Mouse (Mus musculus): ENCODE measurements around the gene Foxk2. TPM values are rescaled to one million over a fixed set of nuclear protein-coding genes. Genes with fewer than 3 reads are reported as not detected.
"Not testable (repeated sequence)": the region's sequence is repeated elsewhere in the genome, so short reads cannot be mapped to it uniquely, and the experiment has no call there.

Gene Foxk2
- polyA plus RNA-seq, 1 experiment from 2014 or later = 13.8 TPM

- Histone ChIP-seq H3K36me3 (replicated peaks) (peaks cover 93% of the 10 kb centered on the region), H3K4me3 (replicated peaks) (no peak overlapping the region), H3K4me1 (no peaks in the 10 kb centered on the region), H3K27ac (no peak overlapping the region), H3K9me3 (no peaks in the 10 kb centered on the region), H3K4me2 (no peak overlapping the region), H3K9ac (no peak overlapping the region), H3K27me3 (no peaks in the 10 kb centered on the region)
- WGBS = 95% methylated on average over 9 of the region's 9 CpGs
- ATAC-seq (ENCODE audit: low FRiP score) = no peak
Measured at GRCm38 (mm10) chr11:121300265-121300664, 40.5 kb downstream of the Foxk2 start.

- H3K27ac ChIP-seq = no peak overlapping the region
- H3K4me1 ChIP-seq = no peaks in the 10 kb centered on the region
- no peaks in the 10 kb centered on the region for H3K27me3 ChIP-seq
- peaks cover 96% of the 10 kb centered on the region for H3K36me3 ChIP-seq (replicated peaks)
- H3K4me3 ChIP-seq (replicated peaks) = no peak overlapping the region
- H3K4me2 ChIP-seq = no peak overlapping the region
- WGBS = 94% methylated on average over 6 of the region's 6 CpGs
- no peak for ATAC-seq (ENCODE audit: low FRiP score)
- H3K9me3 ChIP-seq = peaks cover 6% of the 10 kb centered on the region; the same call in 1 of the 2 replicates
- no peak overlapping the region for H3K9ac ChIP-seq
Measured at GRCm38 (mm10) chr11:121305371-121305770, 45.6 kb downstream of the Foxk2 start.

- Histone ChIP-seq H3K36me3 (replicated peaks) (peaks cover 89% of the 10 kb centered on the region), H3K4me2 (no peak overlapping the region), H3K9ac (no peak overlapping the region), H3K9me3 (peaks cover 10% of the 10 kb centered on the region; the same call in 1 of the 2 replicates), H3K4me3 (replicated peaks) (no peak overlapping the region), H3K4me1 (no peaks in the 10 kb centered on the region), H3K27ac (no peak overlapping the region), H3K27me3 (no peaks in the 10 kb centered on the region)
- ATAC-seq (ENCODE audit: low FRiP score) = no peak
- 97% methylated on average over 8 of the region's 8 CpGs for whole genome bisulfite sequencing
Measured at GRCm38 (mm10) chr11:121306608-121307007, 46.8 kb downstream of the Foxk2 start.

GRCm38 (mm10) chr11:121307712-121308111, 47.9 kb downstream of the Foxk2 start:
- not testable (repeated sequence) for H3K27me3 ChIP-seq; H3K27ac ChIP-seq; H3K4me2 ChIP-seq; H3K4me3 ChIP-seq (replicated peaks); ATAC-seq (ENCODE audit: low FRiP score); H3K4me1 ChIP-seq; H3K9ac ChIP-seq
- H3K36me3 ChIP-seq (replicated peaks) = peaks cover 78% of the 10 kb centered on the region
- WGBS = 93% methylated on average over 6 of the region's 6 CpGs
- H3K9me3 ChIP-seq = peaks cover 10% of the 10 kb centered on the region; the same call in 1 of the 2 replicates

- WGBS = 89% methylated on average over 1 of the region's 1 CpGs
- H3K36me3 ChIP-seq (replicated peaks) = peaks cover 52% of the 10 kb centered on the region
Measured at GRCm38 (mm10) chr11:121326034-121326433, 66.2 kb downstream of the Foxk2 start.

GRCm38 (mm10) chr11:121326681-121327080, 66.9 kb downstream of the Foxk2 start:
- no peak overlapping the region for H3K4me3 ChIP-seq (replicated peaks)
- H3K4me2 ChIP-seq = no peak overlapping the region
- H3K9me3 ChIP-seq = no peaks in the 10 kb centered on the region
- H3K4me1 ChIP-seq = no peaks in the 10 kb centered on the region
- H3K36me3 ChIP-seq (replicated peaks) = peaks cover 48% of the 10 kb centered on the region
- 98% methylated on average over 5 of the region's 5 CpGs for WGBS
- H3K9ac ChIP-seq = no peak overlapping the region
- no peaks in the 10 kb centered on the region for H3K27me3 ChIP-seq
- no peak overlapping the region for H3K27ac ChIP-seq
- no peak for ATAC-seq (ENCODE audit: low FRiP score)

More at GRCm38 (mm10) chr11:121326034-121326433, 66.2 kb downstream of the Foxk2 start:
- ATAC-seq (ENCODE audit: low FRiP score) = no peak
- H3K4me3 ChIP-seq (replicated peaks) = no peak overlapping the region
- H3K4me1 ChIP-seq = no peaks in the 10 kb centered on the region
- no peaks in the 10 kb centered on the region for H3K27me3 ChIP-seq
- H3K4me2 ChIP-seq = no peak overlapping the region
- no peaks in the 10 kb centered on the region for H3K9me3 ChIP-seq
- H3K9ac ChIP-seq = no peak overlapping the region
- H3K27ac ChIP-seq = no peak overlapping the region

GRCm38 (mm10) chr11:121328206-121328605, 68.4 kb downstream of the Foxk2 start:
- H3K9me3 ChIP-seq = no peaks in the 10 kb centered on the region
- WGBS = 99% methylated on average over 9 of the region's 9 CpGs
- H3K36me3 ChIP-seq (replicated peaks) = peaks cover 60% of the 10 kb centered on the region
- H3K27me3 ChIP-seq = no peaks in the 10 kb centered on the region
- H3K4me2 ChIP-seq = no peak overlapping the region
- no peak overlapping the region for H3K9ac ChIP-seq
- H3K27ac ChIP-seq = no peak overlapping the region
- no peak for ATAC-seq (ENCODE audit: low FRiP score)
- H3K4me3 ChIP-seq (replicated peaks) = no peak overlapping the region
- H3K4me1 ChIP-seq = no peaks in the 10 kb centered on the region

GRCm38 (mm10) chr11:121328619-121329018, 68.8 kb downstream of the Foxk2 start:
- H3K27ac ChIP-seq = no peak overlapping the region
- H3K9ac ChIP-seq = no peak overlapping the region
- no peak overlapping the region for H3K4me2 ChIP-seq
- H3K4me1 ChIP-seq = no peaks in the 10 kb centered on the region
- H3K27me3 ChIP-seq = no peaks in the 10 kb centered on the region
- no peak overlapping the region for H3K4me3 ChIP-seq (replicated peaks)
- no peaks in the 10 kb centered on the region for H3K9me3 ChIP-seq
- peaks cover 62% of the 10 kb centered on the region for H3K36me3 ChIP-seq (replicated peaks)
- ATAC-seq (ENCODE audit: low FRiP score) = no peak

- no peak overlapping the region for H3K4me3 ChIP-seq (replicated peaks)
- no peaks in the 10 kb centered on the region for H3K9me3 ChIP-seq
- H3K27ac ChIP-seq = no peak overlapping the region
- no peak overlapping the region for H3K4me2 ChIP-seq
- ATAC-seq (ENCODE audit: low FRiP score) = no peak
- peaks cover 76% of the 10 kb centered on the region for H3K36me3 ChIP-seq (replicated peaks)
- no peaks in the 10 kb centered on the region for H3K27me3 ChIP-seq
- H3K4me1 ChIP-seq = no peaks in the 10 kb centered on the region
- WGBS = 90% methylated on average over 3 of the region's 3 CpGs
- no peak overlapping the region for H3K9ac ChIP-seq
Measured at GRCm38 (mm10) chr11:121331641-121332040, 71.9 kb downstream of the Foxk2 start.

GRCm38 (mm10) chr11:121339647-121340046, 79.9 kb downstream of the Foxk2 start:
- Histone ChIP-seq H3K27me3 (no peaks in the 10 kb centered on the region), H3K4me3 (replicated peaks) (no peak overlapping the region), H3K4me2 (no peak overlapping the region), H3K4me1 (no peaks in the 10 kb centered on the region), H3K27ac (no peak overlapping the region), H3K9ac (no peak overlapping the region), H3K36me3 (replicated peaks) (peaks cover 38% of the 10 kb centered on the region), H3K9me3 (no peaks in the 10 kb centered on the region)
- 79% methylated on average over 1 of the region's 1 CpGs for WGBS
- no peak for ATAC-seq (ENCODE audit: low FRiP score)

- Histone ChIP-seq H3K9ac (no peak overlapping the region), H3K4me2 (no peak overlapping the region), H3K4me3 (replicated peaks) (no peak overlapping the region), H3K27ac (no peak overlapping the region), H3K9me3 (no peaks in the 10 kb centered on the region), H3K4me1 (no peaks in the 10 kb centered on the region), H3K27me3 (no peaks in the 10 kb centered on the region), H3K36me3 (replicated peaks) (peaks cover 36% of the 10 kb centered on the region)
- ATAC-seq (ENCODE audit: low FRiP score) = no peak
- 92% methylated on average over 1 of the region's 1 CpGs for whole genome bisulfite sequencing
Measured at GRCm38 (mm10) chr11:121340287-121340686, 80.5 kb downstream of the Foxk2 start.

GRCm38 (mm10) chr11:121342423-121342822, 82.6 kb downstream of the Foxk2 start:
- H3K36me3 ChIP-seq (replicated peaks) = peaks cover 37% of the 10 kb centered on the region
- 60% methylated on average over 1 of the region's 1 CpGs for WGBS

GRCm38 (mm10) chr11:121347036-121347435, 87.2 kb downstream of the Foxk2 start:
- no peaks in the 10 kb centered on the region for H3K9me3 ChIP-seq
- no peak overlapping the region for H3K4me3 ChIP-seq (replicated peaks)
- peaks cover 28% of the 10 kb centered on the region for H3K36me3 ChIP-seq (replicated peaks)
- no peak overlapping the region for H3K27ac ChIP-seq
- WGBS = 98% methylated on average over 2 of the region's 2 CpGs
- no peak overlapping the region for H3K9ac ChIP-seq
- H3K27me3 ChIP-seq = no peaks in the 10 kb centered on the region
- ATAC-seq (ENCODE audit: low FRiP score) = no peak
- H3K4me1 ChIP-seq = no peaks in the 10 kb centered on the region
- no peak overlapping the region for H3K4me2 ChIP-seq

More at GRCm38 (mm10) chr11:121342423-121342822, 82.6 kb downstream of the Foxk2 start:
- H3K4me2 ChIP-seq; H3K4me3 ChIP-seq (replicated peaks); H3K9ac ChIP-seq; H3K27me3 ChIP-seq; H3K27ac ChIP-seq; H3K9me3 ChIP-seq; ATAC-seq (ENCODE audit: low FRiP score); H3K4me1 ChIP-seq: not testable (repeated sequence)
